Mouse (Mus musculus): ENCODE measurements at regions not wholly inside any gene's neighbourhood (a gene's known extent, or its start where the extent isn't known, plus 50 kb on each side); places are given as distances from the start of the nearest gene placed in this dataset.
A peak's percentile ranks its signal among the peaks of the same experiment; 100 is the strongest.

GRCm38 (mm10) chr1:142403602-142404001 is 1236.9 kb upstream of the B3galt2 start:
- DNase-seq (ENCODE audit: low spot score): no peak

GRCm38 (mm10) chr1:142422711-142423110 is 1217.8 kb upstream of the B3galt2 start:
- DNase-seq (ENCODE audit: low spot score): no peak

DNA sequence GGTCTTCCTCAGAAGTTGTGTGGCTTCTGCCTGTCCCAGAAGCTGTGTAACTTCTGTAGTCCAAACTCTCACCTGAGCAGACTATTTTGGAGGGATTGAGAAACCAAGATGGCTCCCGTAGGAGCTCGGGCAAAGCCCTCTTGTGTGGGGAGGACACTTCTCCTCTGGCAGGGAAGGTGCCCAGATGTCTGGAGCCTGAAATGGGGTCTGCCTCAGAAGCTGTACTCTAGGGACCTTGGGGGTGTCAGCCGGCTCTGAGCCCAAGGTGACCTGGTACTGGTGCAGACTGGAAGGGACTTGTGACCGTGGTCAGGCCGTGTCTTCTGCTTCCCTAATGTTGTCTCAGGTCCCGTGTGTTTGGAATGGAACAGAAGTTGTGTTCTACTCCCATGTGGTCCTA is 1207.2 kb upstream of the B3galt2 start:
- no peak for DNase-seq (ENCODE audit: low spot score)

- DNase-seq (ENCODE audit: low spot score): peak; percentile 3
These were observed 1198.9 kb upstream of the B3galt2 start for GRCm38 (mm10) chr1:142441592-142441991.

DNA sequence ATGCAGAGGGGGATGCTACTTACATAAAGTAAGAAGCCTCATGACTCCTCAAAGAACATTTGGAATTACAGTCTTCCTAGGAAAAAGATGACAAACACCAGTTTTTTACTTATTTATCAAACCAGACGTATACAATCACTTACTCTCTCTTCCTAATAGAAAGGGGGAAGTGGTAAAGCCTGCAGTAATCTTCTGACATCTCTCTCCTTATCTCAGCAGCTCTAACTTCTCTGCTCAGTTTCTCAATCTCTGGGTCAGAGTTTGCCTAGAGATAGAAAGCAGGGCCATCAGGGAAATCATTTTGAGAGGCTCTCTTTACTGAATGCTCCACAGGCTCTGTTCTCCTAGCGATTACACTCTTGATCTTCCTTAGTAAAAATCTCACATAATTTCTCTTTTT is 1172.2 kb upstream of the B3galt2 start:
- no peak for DNase-seq (ENCODE audit: low spot score)

DNA sequence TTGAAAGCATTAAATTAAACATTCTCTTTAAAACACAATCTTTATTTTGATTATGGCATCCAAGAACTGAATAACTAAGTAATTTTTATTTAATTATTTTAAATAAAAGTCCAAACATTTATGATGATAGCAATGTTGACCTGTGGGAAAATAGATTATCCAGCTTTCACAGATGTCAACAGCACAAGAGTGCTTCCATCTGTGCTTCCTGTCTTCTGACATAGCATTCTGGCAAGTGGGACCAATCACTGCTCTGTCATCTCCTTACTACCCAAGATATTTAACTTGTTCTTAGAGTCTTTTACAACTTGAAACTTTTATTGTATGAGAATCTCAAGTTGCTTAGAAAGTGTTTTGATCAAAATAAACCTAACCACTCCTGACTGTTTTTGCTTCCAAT is 1170.3 kb upstream of the B3galt2 start:
- no peak for DNase-seq (ENCODE audit: low spot score)

All from left cerebral cortex, adult 11 months (tissue).